Mouse (Mus musculus): ENCODE data around the gene Apol10a. TPM values are rescaled to one million over a fixed set of nuclear protein-coding genes. Genes with fewer than 3 reads are reported as not detected.
"Not testable (repeated sequence)": the region's sequence is repeated elsewhere in the genome, so short reads cannot be mapped to it uniquely, and the experiment has no call there.

Apol10a gene
- polyA plus RNA-seq, 1 experiment, result 0.08 TPM

DNA sequence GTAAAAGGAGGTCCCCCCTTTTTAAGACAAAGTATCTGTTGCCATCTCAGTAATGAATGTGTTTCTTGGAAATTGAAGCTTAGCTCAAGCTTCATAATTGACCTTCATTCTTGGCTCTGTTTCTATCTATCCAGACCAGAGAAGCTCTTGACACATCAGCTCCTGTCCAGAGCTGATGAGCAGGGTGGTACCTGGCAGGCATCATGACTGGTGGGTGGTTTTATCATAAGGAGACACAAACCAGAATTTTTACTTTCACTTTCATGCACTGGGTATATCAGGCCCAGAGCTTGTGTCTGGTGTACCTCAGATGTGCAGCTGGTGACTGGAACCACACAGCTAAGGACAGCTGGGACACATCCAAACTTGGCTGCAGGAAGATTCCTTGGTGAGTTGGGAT, 31.1 kb downstream of the Apol10a start, which contains the start of gene Apol11a:
Gene Apol11a, plus strand, starts transcription at position 306 of the 400 bp plus-strand sequence.
- not testable (repeated sequence) for H3K36me3 ChIP-seq (ENCODE audit: control insufficient read depth, insufficient read depth, low read length); H3K27me3 ChIP-seq (replicated peaks; ENCODE audit: control insufficient read depth, insufficient read depth, low read length); H3K4me3 ChIP-seq (ENCODE audit: insufficient read depth, low read depth, low read length); H3K27ac ChIP-seq (ENCODE audit: insufficient read depth, low read depth, low read length); DNase-seq; H3K4me1 ChIP-seq (ENCODE audit: control insufficient read depth, insufficient read depth, low read length)

DNA sequence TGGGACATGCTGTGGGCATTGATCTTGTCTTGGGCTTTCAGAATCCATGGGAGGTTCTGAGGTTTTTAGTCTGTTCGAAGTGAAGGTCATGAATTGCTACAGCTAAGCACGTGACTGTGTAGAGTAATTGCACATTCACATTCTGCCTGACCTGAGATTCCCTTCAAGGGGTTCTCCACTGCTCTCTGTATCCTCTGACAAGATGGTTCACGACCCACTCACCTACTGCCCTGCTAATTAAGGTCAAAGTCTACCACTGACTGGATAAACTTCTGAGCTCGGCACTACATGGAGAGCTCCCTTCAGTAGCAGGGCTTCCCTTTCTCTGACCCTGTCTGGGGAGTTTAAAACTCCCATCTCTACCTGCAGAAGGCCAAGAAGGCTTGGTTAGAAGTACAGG, 43.7 kb downstream of the Apol10a start:
- not testable (repeated sequence) for H3K27ac ChIP-seq (ENCODE audit: insufficient read depth, low read depth, low read length); H3K27me3 ChIP-seq (replicated peaks; ENCODE audit: control insufficient read depth, insufficient read depth, low read length); H3K4me1 ChIP-seq (ENCODE audit: control insufficient read depth, insufficient read depth, low read length); H3K4me3 ChIP-seq (ENCODE audit: insufficient read depth, low read depth, low read length); H3K36me3 ChIP-seq (ENCODE audit: control insufficient read depth, insufficient read depth, low read length)
- 41% methylated on average over 4 of the region's 4 CpGs for WGBS
- DNase-seq, result peak; percentile 51

DNA sequence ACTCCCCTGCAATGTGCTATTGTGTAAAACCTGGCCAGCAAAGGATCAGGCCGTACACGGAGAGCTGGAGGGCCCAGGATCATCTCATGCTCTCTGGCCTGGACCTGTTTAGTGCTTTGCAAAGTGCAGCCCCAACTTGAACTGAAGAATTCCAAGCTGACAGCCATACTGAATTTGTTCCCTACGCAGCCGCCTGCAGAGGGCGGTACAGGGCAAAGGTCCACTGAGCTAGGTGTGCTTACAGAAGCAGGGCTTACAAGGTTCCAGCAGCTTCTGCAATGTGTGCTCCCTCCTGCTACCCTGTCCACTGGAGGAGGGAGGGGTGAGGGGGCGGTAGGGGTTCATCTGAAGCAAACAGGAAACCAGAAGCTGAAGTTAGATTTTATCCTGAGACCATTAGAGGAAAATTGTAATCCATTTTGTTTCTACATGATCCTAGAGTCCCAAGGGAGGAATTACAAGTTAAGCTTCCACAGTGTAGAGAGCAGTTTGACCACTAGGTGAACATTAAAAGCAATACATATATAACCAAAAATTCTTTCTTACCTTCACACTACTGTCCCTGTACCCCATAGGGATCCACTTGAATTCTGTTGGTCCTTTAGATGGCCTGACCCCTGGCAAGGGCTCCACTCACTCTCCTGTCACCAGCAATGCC, 46.5 kb downstream of the Apol10a start:
- H3K4me1 ChIP-seq (ENCODE audit: control insufficient read depth, insufficient read depth, low read length); H3K27ac ChIP-seq (ENCODE audit: insufficient read depth, low read depth, low read length); H3K36me3 ChIP-seq (ENCODE audit: control insufficient read depth, insufficient read depth, low read length); H3K27me3 ChIP-seq (replicated peaks; ENCODE audit: control insufficient read depth, insufficient read depth, low read length); H3K4me3 ChIP-seq (ENCODE audit: insufficient read depth, low read depth, low read length): not testable (repeated sequence)
- TF ChIP-seq CTCF (conservative IDR thresholded peaks at IDR 0.05; ENCODE audit: insufficient read depth, insufficient read length, low read depth, low read length), result peak; percentile 66
- 15% methylated on average over 6 of the region's 6 CpGs for WGBS
- DNase-seq, result peak; percentile 83

DNA sequence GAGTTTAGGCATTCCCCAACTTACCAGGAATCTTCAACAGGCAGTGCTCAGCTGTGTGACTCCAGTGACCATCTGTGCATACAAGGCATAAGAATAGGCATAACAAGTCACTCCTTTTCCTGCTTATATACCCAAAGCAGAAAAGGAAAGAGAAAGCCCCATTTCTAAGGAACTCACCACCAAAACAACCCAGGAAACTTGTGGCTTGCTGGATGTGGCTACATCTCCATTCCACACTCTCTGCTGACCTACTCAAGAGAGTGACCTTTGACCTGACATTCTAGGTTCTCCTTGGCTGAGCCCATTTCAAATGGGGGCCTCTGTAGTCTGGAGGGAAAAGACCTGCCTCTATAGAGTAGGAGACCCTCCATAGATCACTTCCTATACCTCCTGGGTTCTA, 56.4 kb downstream of the Apol10a start, which contains the start of gene Apol7c:
Gene Apol7c, minus strand, starts transcription at position 101 of the 400 bp plus-strand sequence.
- TF ChIP-seq CTCF (conservative IDR thresholded peaks at IDR 0.05; ENCODE audit: insufficient read depth, insufficient read length, low read depth, low read length), result no peak
- TF ChIP-seq POLR2A (IDR thresholded peaks at IDR 0.05; ENCODE audit: low read depth, low read length), result no peak
- H3K27me3 ChIP-seq (replicated peaks; ENCODE audit: control insufficient read depth, insufficient read depth, low read length), result no peaks in the 10 kb centered on the region
- no peaks in the 10 kb centered on the region for H3K4me1 ChIP-seq (ENCODE audit: control insufficient read depth, insufficient read depth, low read length)
- no peak for DNase-seq
- H3K36me3 ChIP-seq (ENCODE audit: control insufficient read depth, insufficient read depth, low read length), result no peaks in the 10 kb centered on the region
- no peak within 1 kb of the TSS for H3K4me3 ChIP-seq (ENCODE audit: insufficient read depth, low read depth, low read length)
- no peak within 1 kb of the TSS for H3K27ac ChIP-seq (ENCODE audit: insufficient read depth, low read depth, low read length)

DNA sequence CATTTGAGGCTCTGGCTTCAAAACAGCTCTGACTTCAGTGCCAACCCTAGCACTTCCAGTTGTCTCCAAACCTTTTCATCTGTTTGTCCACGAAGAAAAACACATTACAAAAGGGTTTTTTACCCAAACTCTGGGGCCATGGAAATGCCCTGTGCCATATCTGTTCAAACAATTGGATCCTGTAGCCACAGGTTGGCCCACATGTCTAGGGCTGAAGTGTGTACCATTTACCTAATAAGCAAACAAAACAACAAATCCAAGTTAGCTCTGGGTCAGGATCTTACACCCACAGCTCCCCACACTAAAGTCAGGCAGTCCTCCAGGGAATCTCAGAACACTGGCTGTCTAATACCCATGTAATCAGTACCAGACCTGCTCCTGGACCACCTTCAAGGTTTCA, 62.4 kb downstream of the Apol10a start:
- H3K36me3 ChIP-seq (ENCODE audit: control insufficient read depth, insufficient read depth, low read length); H3K4me3 ChIP-seq (ENCODE audit: insufficient read depth, low read depth, low read length); H3K4me1 ChIP-seq (ENCODE audit: control insufficient read depth, insufficient read depth, low read length); H3K27me3 ChIP-seq (replicated peaks; ENCODE audit: control insufficient read depth, insufficient read depth, low read length); H3K27ac ChIP-seq (ENCODE audit: insufficient read depth, low read depth, low read length); DNase-seq: not testable (repeated sequence)
- WGBS, result 44% methylated on average over 1 of the region's 1 CpGs

Other genes starting within 250 kb of the Apol10a start
- 18.7 and 20.3 TPM in 2 replicates for gene Rbfox2, start 170.0 kb upstream of the Apol10a start, polyA plus RNA-seq (2012; rRNA removed)
- not detected in 2 replicates for gene Apol7a, start 77.9 kb upstream of the Apol10a start, polyA plus RNA-seq (2012; rRNA removed)
- gene Apol9a, start 65.9 kb upstream of the Apol10a start, polyA plus RNA-seq (2012; rRNA removed), result 1.5 and 1.7 TPM in 2 replicates
- not detected in 2 replicates for gene Apol7b, start 29.6 kb upstream of the Apol10a start, polyA plus RNA-seq (2012; rRNA removed)
- gene Apol11a, start 31.2 kb downstream of the Apol10a start, polyA plus RNA-seq (2012; rRNA removed), result not detected in 2 replicates
- gene Apol7c, start 56.3 kb downstream of the Apol10a start, polyA plus RNA-seq (2012; rRNA removed), result 0.14 and 3.5 TPM in 2 replicates
- gene 1700025B11Rik, start 84.8 kb downstream of the Apol10a start, polyA plus RNA-seq (2012; rRNA removed), result not detected in 2 replicates
- gene Apol10b, start 119.1 kb downstream of the Apol10a start, polyA plus RNA-seq (2012; rRNA removed), result 0.26 and 0.28 TPM in 2 replicates
- not detected in 2 replicates for gene Gm36245, start 122.2 kb downstream of the Apol10a start, polyA plus RNA-seq (2012; rRNA removed)
- gene Apol11b, start 166.2 kb downstream of the Apol10a start, polyA plus RNA-seq (2012; rRNA removed), result 0.08 and 0.16 TPM in 2 replicates
- 0.26 and 2.4 TPM in 2 replicates for gene Apol7e, start 221.8 kb downstream of the Apol10a start, polyA plus RNA-seq (2012; rRNA removed)